Mouse (Mus musculus) erythroblast, embryonic 14.5 days (primary cell): ENCODE data around the gene Zfp11.

Experiments
- GATA1 ChIP-seq: IDR thresholded peaks from 2 replicates; pipeline ENCODE4 v1.6.1; 2012; ENCODE audit warnings: low read length, inconsistent platforms, mixed read lengths
- TAL1 ChIP-seq: IDR thresholded peaks from 3 replicates; pipeline ENCODE4 v1.6.1; 2012; ENCODE audit warnings: low read length, inconsistent platforms, mixed read lengths

- TF ChIP-seq GATA1 (no peak), TAL1 (no peak)
Measured at GRCm38 (mm10) chr5:129621361-129621760, 48.5 kb downstream of the Zfp11 start.
